8 mouse cellular contexts compared by ENCODE assay signal in the genomic region with DNA sequence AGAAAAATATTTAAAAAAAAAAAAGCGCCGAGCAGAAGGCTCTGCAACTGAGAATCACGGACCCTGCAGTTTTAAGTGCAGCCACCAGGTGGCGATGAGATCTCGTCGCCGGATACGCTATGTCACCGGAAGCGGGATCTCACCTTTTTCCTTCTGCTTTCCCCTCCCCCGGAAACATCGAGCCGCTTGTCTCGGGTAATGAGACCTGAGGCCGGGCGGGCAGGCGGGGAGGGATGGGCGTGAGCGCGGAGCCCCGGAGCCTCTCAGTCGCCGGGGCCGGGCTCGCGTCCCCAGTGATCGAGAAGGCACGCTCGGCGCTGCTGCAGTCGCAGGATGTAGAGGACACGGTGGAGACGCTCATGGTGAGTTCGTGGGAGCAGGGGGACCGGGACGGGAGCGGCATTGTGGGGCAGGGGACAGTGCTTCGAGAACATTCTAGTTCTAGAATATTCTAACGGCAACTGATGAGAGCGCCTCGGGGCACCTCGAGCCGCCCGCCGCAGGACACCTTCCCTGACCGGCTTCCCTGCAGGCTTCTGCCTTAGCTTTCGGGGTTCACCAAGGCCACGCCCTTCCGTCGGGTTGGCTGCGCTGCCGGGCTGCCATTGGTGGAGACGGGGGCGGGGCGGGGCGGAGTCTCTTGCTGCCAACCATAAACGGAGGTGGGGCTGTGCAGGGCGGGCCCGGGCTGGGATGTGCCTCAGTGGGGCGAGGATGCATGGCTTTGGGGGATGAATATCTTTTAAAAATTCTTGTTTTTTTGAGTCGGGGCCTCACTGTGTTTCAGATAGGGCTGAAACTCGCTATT. TPM values are rescaled to one million over a fixed set of nuclear protein-coding genes. Genes with fewer than 3 reads are reported as not detected.
DNase-seq lines count a peak whose midpoint lies in the region; ATAC-seq lines count a peak whose summit lies in the region.

A gene (plus strand): TSS at position 164 of the 808 bp plus-strand sequence.

- H3K4me1 ChIP-seq in hindbrain, embryonic 13.5 days (replicated peaks): peaks cover 9% of the 10 kb centered on the region

- H3K36me3 ChIP-seq in hindbrain, embryonic 13.5 days: no peaks in the 10 kb centered on the region

- 1% methylated on average over 62 of the region's 62 CpGs for WGBS in hindbrain, embryonic 13.5 days

- DNase-seq in NIH3T3 (ENCODE audit: low read depth): peak; percentile 95
- peak; percentile 99 for DNase-seq in cerebellum, postnatal 10 days
- DNase-seq in frontal cortex, postnatal 14 days (ENCODE audit: low spot score in 2 of 2): peak; percentile 91 to 95
- peak; percentile 91 for DNase-seq in layer of hippocampus, postnatal 25 days (ENCODE audit: extremely low spot score in 1 of 2, low spot score in 1 of 2)
- DNase-seq in lung, postnatal 25 days (ENCODE audit: low spot score): peak; percentile 96
- DNase-seq in retina, embryonic 14.5 days (ENCODE audit: low spot score): peak; percentile 96
- peak; percentile 99 for DNase-seq in thymus, postnatal 4 days

- peak within 1 kb of the TSS; percentile 68 for H3K4me2 ChIP-seq in hindbrain, embryonic 13.5 days

- H3K27me3 ChIP-seq in hindbrain, embryonic 13.5 days: no peaks in the 10 kb centered on the region

- H3K9me3 ChIP-seq in hindbrain, embryonic 13.5 days: no peaks in the 10 kb centered on the region

- peak within 1 kb of the TSS; percentile 97 for H3K27ac ChIP-seq in hindbrain, embryonic 13.5 days

- peak within 1 kb of the TSS; percentile 88 for H3K9ac ChIP-seq in hindbrain, embryonic 13.5 days

- H3K4me3 ChIP-seq in hindbrain, embryonic 13.5 days: peak within 1 kb of the TSS; percentile 81

- peak; percentile 98 for ATAC-seq in hindbrain, embryonic 13.5 days (ENCODE audit: low FRiP score)

RNA-seq across cellular contexts. Expression of the gene that starts here (rescaled TPM):
- 35.5 and 42.2 TPM in 2 replicates for polyA plus RNA-seq in hindbrain, embryonic 13.5 days (2015; fragmentation: Nextera tagmentation; extraction: Ambion mirVana)
- total RNA-seq in layer of hippocampus, postnatal 25 days (2021): 10 to 100 TPM; 23.2 to 32.4 TPM

Comparison
In these comparisons a context has a peak if more than half of its experiments do, and no peak if none do; other contexts are left out.
1. Peak in every context shown above with its lines: DNase-seq, ATAC-seq, H3K4me3 ChIP-seq and H3K27ac ChIP-seq.